Mouse (Mus musculus) neural tube, embryonic 11.5 days (tissue): ENCODE measurements around the gene Rbpjl. TPM values are rescaled to one million over a fixed set of nuclear protein-coding genes. Genes with fewer than 3 reads are reported as not detected.

ENCODE experiments used
- ATAC-seq: fragments of 200-750 bp; cut with Nextera tagmentation; 2 replicates; pipeline ENCODE4 v1.8.0; 2017; ENCODE audit warnings: moderate number of reproducible peaks, mild to moderate bottlenecking, moderate TSS enrichment, moderate library complexity; ENCODE audit not compliant: insufficient read depth, low FRiP score, low TSS enrichment
- DNase-seq: peaks from one replicate; pipeline ENCODE4 v3.0.0-alpha.2; 2015; ENCODE audit warnings: low spot score
- H3K27ac ChIP-seq: fragments of 300-500 bp; sonication (generic); 2 replicates; pipeline ENCODE4 v1.5.1; 2014; ENCODE audit warnings: low read depth, mild to moderate bottlenecking, low read length
- H3K27me3 ChIP-seq: fragments of 300-500 bp; sonication (generic); 2 replicates; pipeline ENCODE4 v1.6.1; 2014; ENCODE audit warnings: mild to moderate bottlenecking, low read length, mixed read lengths; ENCODE audit not compliant: control insufficient read depth, insufficient read depth
- H3K36me3 ChIP-seq: fragments of 300-500 bp; sonication (generic); 2 replicates; pipeline ENCODE4 v1.6.1; 2014; ENCODE audit warnings: mild to moderate bottlenecking, low read length, moderate library complexity, mixed read lengths; ENCODE audit not compliant: control insufficient read depth, insufficient read depth
- H3K4me1 ChIP-seq: fragments of 300-500 bp; sonication (generic); 2 replicates; pipeline ENCODE4 v1.6.1; 2014; ENCODE audit warnings: low read length, mixed read lengths; ENCODE audit not compliant: control insufficient read depth, insufficient read depth
- H3K4me2 ChIP-seq: fragments of 300-500 bp; sonication (generic); 2 replicates; pipeline ENCODE4 v1.6.1; 2014; ENCODE audit warnings: low read depth, mild to moderate bottlenecking, moderate library complexity
- H3K4me3 ChIP-seq: fragments of 300-500 bp; sonication (generic); 2 replicates; pipeline ENCODE4 v1.5.1; 2014; ENCODE audit warnings: low read depth, low read length
- H3K9ac ChIP-seq: fragments of 300-500 bp; sonication (generic); 2 replicates; pipeline ENCODE4 v1.6.1; 2014; ENCODE audit warnings: mild to moderate bottlenecking, low read length
- H3K9me3 ChIP-seq: fragments of 300-500 bp; sonication (generic); 2 replicates; pipeline ENCODE4 v1.6.1; 2016; ENCODE audit warnings: low read length; ENCODE audit not compliant: control insufficient read depth
- WGBS: fragments of 180-500 bp; shearing (Covaris S2); extraction: QIAGEN DNeasy Blood & Tissue Kit; methylation state at CpG from one replicate; pipeline ENCODE4 v1.1.7; 2014; 5-methylcytosine and 5-hydroxymethylcytosine counted together
- polyA plus RNA-seq: library from polyadenylated mRNA; unstranded; fragments of >200 nt; fragmentation: Nextera tagmentation; extraction: Ambion mirVana; gene quantifications from 2 replicates; pipeline ENCODE4 v1.2.1, GENCODE M21; 2014

Rbpjl gene
- polyA plus RNA-seq, 1 experiment from 2014 or later = not detected

- WGBS = 90% methylated on average over 8 of the region's 8 CpGs
- Histone ChIP-seq H3K27me3 (no peaks in the 10 kb centered on the region), H3K4me1 (no peaks in the 10 kb centered on the region), H3K4me3 (no peak overlapping the region), H3K9me3 (no peaks in the 10 kb centered on the region), H3K4me2 (no peak overlapping the region), H3K27ac (no peak overlapping the region), H3K9ac (no peak overlapping the region), H3K36me3 (no peaks in the 10 kb centered on the region)
- ATAC-seq (no peak), DNase-seq (no peak)
Measured at GRCm38 (mm10) chr2:164421979-164422378, 19.0 kb downstream of the Rbpjl start.

GRCm38 (mm10) chr2:164422675-164423393 lies 19.9 kb downstream of the Rbpjl start:
- Histone ChIP-seq H3K9ac (no peak overlapping the region), H3K4me1 (no peaks in the 10 kb centered on the region), H3K27ac (no peak overlapping the region), H3K9me3 (no peaks in the 10 kb centered on the region), H3K4me3 (no peak overlapping the region), H3K4me2 (no peak overlapping the region), H3K27me3 (no peaks in the 10 kb centered on the region), H3K36me3 (no peaks in the 10 kb centered on the region)
- 92% methylated on average over 15 of the region's 15 CpGs for WGBS
- DNase-seq (no peak), ATAC-seq (no peak)

DNA sequence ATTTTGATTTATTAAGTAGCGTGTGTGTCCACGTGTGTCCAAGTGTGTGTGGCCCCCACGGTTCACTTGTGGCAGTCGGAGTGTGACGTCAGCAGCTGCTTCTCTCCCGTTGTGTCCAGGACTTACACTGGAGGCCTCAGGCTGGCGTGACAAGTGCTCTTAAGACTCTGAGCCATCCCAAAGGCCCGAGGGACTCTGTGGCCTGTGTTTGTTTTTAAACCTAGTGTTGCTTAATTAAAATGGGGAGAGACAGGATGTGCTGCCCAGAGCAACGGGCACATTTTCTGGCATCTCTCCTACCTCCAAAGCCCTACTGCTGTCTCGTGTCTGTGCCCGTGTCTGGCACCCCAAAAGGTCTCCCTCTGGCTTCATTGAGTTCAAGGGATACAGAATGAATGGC lies 20.5 kb downstream of the Rbpjl start:
- ATAC-seq (no peak), DNase-seq (no peak)
- H3K4me3 ChIP-seq = no peak overlapping the region
- no peaks in the 10 kb centered on the region for H3K9me3 ChIP-seq
- H3K4me2 ChIP-seq = no peak overlapping the region
- no peaks in the 10 kb centered on the region for H3K36me3 ChIP-seq
- no peaks in the 10 kb centered on the region for H3K4me1 ChIP-seq
- H3K9ac ChIP-seq = no peak overlapping the region
- 91% methylated on average over 11 of the region's 11 CpGs for WGBS
- no peak overlapping the region for H3K27ac ChIP-seq
- no peaks in the 10 kb centered on the region for H3K27me3 ChIP-seq

DNA sequence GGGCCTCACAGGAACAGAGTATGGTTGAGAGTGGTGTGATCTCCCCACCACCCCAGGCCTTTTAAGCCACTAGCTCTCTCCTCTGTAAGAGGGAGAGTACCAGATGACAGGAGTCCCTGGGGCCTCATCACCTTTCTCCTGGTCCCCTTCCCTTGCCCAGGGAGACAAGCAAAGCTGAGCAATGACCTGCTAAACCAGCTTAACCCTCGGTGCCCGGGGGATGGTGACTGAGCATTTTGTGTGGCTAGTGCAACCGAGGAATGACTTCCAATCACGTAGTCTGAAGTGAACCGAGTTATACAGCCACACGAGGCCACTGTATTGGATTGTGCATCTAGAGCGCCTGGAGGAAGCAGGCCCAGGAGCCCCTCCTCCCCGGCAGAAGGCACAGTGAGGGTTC lies 21.5 kb downstream of the Rbpjl start:
- H3K27ac ChIP-seq = no peak overlapping the region
- H3K9ac ChIP-seq = no peak overlapping the region
- no peak for ATAC-seq
- WGBS = 88% methylated on average over 8 of the region's 8 CpGs
- H3K4me1 ChIP-seq = no peaks in the 10 kb centered on the region
- H3K27me3 ChIP-seq = peaks cover 1% of the 10 kb centered on the region; the same call in 1 of the 2 replicates
- no peaks in the 10 kb centered on the region for H3K9me3 ChIP-seq
- H3K36me3 ChIP-seq = no peaks in the 10 kb centered on the region
- H3K4me2 ChIP-seq = no peak overlapping the region
- H3K4me3 ChIP-seq = no peak overlapping the region
- DNase-seq = no peak

DNA sequence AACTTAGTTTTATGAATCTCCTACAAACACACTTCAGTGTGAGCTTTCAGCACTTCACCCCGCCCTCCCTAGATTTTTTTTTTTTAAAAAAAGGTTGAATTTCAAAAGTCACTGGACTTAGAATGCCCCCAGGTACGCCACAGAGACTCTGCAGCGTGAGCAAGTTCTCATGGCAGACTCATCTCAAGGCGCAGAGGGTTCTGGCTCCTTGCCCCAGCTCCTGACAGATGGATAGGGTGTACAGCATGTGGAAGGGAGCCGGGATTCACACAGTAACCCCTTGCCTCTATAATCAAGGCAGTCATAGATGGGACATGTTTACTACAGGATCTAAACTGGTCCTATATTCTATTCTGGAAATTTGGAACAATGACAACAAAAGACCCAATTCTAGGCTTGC lies 22.5 kb downstream of the Rbpjl start:
- no peaks in the 10 kb centered on the region for H3K4me1 ChIP-seq
- H3K4me2 ChIP-seq = no peak overlapping the region
- H3K27ac ChIP-seq = no peak overlapping the region
- H3K4me3 ChIP-seq = no peak overlapping the region
- H3K9me3 ChIP-seq = no peaks in the 10 kb centered on the region
- DNase-seq (no peak), ATAC-seq (no peak)
- H3K9ac ChIP-seq = no peak overlapping the region
- WGBS = 85% methylated on average over 5 of the region's 5 CpGs
- H3K36me3 ChIP-seq = no peaks in the 10 kb centered on the region
- peaks cover 3% of the 10 kb centered on the region; the same call in 1 of the 2 replicates for H3K27me3 ChIP-seq

DNA sequence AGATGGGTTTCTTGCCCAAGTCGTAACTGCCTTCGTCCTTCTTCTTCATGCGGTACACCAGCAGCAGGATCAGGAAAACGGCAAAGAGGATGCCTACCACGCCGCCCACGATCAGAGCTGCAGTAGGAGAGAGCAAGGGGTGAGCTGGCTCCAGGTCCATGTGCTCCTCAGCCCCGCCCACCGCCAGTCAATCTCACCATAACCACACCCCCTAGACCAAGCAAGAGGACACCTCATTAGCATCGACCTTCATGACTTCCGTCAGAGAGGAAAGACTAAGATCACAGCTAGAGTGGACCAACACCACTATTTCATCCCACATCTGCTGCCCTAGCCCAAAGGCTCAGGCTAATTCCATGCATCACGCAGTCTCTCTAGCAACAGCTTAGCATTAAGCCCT lies 23.2 kb downstream of the Rbpjl start:
- no peaks in the 10 kb centered on the region for H3K9me3 ChIP-seq
- H3K4me3 ChIP-seq = no peak overlapping the region
- ATAC-seq (no peak), DNase-seq (no peak)
- H3K27me3 ChIP-seq = peaks cover 3% of the 10 kb centered on the region; the same call in 1 of the 2 replicates
- 24% methylated on average over 12 of the region's 12 CpGs for WGBS
- no peak overlapping the region for H3K9ac ChIP-seq
- no peak overlapping the region for H3K4me2 ChIP-seq
- no peaks in the 10 kb centered on the region for H3K36me3 ChIP-seq
- no peak overlapping the region for H3K27ac ChIP-seq
- H3K4me1 ChIP-seq = no peaks in the 10 kb centered on the region

- DNase-seq (no peak), ATAC-seq (no peak)
- Histone ChIP-seq H3K9me3 (no peaks in the 10 kb centered on the region), H3K27me3 (peaks cover 3% of the 10 kb centered on the region; the same call in 1 of the 2 replicates), H3K4me3 (no peak overlapping the region), H3K27ac (no peak overlapping the region), H3K36me3 (no peaks in the 10 kb centered on the region), H3K9ac (no peak overlapping the region), H3K4me2 (no peak overlapping the region), H3K4me1 (no peaks in the 10 kb centered on the region)
- 87% methylated on average over 5 of the region's 5 CpGs for WGBS
Measured at GRCm38 (mm10) chr2:164426952-164427351, 24.0 kb downstream of the Rbpjl start.

- no peak for ATAC-seq
- no peak for DNase-seq
- no peak overlapping the region for H3K27ac ChIP-seq
- 40% methylated on average over 5 of the region's 5 CpGs for WGBS
- H3K9ac ChIP-seq = no peak overlapping the region
- no peak overlapping the region for H3K4me2 ChIP-seq
- no peaks in the 10 kb centered on the region for H3K36me3 ChIP-seq
- no peak overlapping the region for H3K4me3 ChIP-seq
- no peaks in the 10 kb centered on the region for H3K9me3 ChIP-seq
- H3K4me1 ChIP-seq = no peaks in the 10 kb centered on the region
- peaks cover 3% of the 10 kb centered on the region; the same call in 1 of the 2 replicates for H3K27me3 ChIP-seq
Measured at GRCm38 (mm10) chr2:164428451-164428850, 25.5 kb downstream of the Rbpjl start.

GRCm38 (mm10) chr2:164429881-164430615 lies 27.1 kb downstream of the Rbpjl start:
- H3K36me3 ChIP-seq = no peaks in the 10 kb centered on the region
- no peaks in the 10 kb centered on the region for H3K4me1 ChIP-seq
- no peak for ATAC-seq
- no peak overlapping the region for H3K4me2 ChIP-seq
- 33% methylated on average over 15 of the region's 15 CpGs for WGBS
- DNase-seq = no peak
- no peak overlapping the region for H3K9ac ChIP-seq
- H3K9me3 ChIP-seq = no peaks in the 10 kb centered on the region
- H3K27ac ChIP-seq = no peak overlapping the region
- peaks cover 3% of the 10 kb centered on the region; the same call in 1 of the 2 replicates for H3K27me3 ChIP-seq
- H3K4me3 ChIP-seq = no peak overlapping the region
